Mouse (Mus musculus) adrenal gland, postnatal 14 days (tissue): Measurements from ENCODE around the gene 2310022A10Rik. TPM values are rescaled to one million over a fixed set of nuclear protein-coding genes. Genes with fewer than 3 reads are reported as not detected.

Experiments
- DNase-seq: peaks from one replicate; pipeline ENCODE4 v3.0.0; 2021; ENCODE audit warnings: mixed read lengths
- long read RNA-seq, 2 experiments: library from polyadenylated mRNA; stranded (forward); transcript quantifications; one replicate each; pipeline ENCODE4 v2.0.0; 2021
- total RNA-seq: library from RNA; stranded (reverse); gene quantifications from 2 replicates; pipeline ENCODE4 v1.2.3, GENCODE M21; 2021

2310022A10Rik gene
- total RNA-seq: 13.6 and 14.4 TPM in 2 replicates
- long read RNA-seq, experiment 1, transcript 2310022A10Rik-201 (10 exons, 2,701 nt): major isoform, 9 of 23 reads
- long read RNA-seq, experiment 1, partial matches to known transcripts: 11 of 23 reads
- long read RNA-seq, experiment 1, other reads (novel, unspliced or antisense): 2 of 23 reads
- long read RNA-seq, experiment 2, transcript 2310022A10Rik-201 (10 exons, 2,701 nt): major isoform, 14 of 18 reads
- long read RNA-seq, experiment 2, partial matches to known transcripts: 2 of 18 reads
- long read RNA-seq, experiment 2, other reads (novel, unspliced or antisense): 2 of 18 reads

DNA sequence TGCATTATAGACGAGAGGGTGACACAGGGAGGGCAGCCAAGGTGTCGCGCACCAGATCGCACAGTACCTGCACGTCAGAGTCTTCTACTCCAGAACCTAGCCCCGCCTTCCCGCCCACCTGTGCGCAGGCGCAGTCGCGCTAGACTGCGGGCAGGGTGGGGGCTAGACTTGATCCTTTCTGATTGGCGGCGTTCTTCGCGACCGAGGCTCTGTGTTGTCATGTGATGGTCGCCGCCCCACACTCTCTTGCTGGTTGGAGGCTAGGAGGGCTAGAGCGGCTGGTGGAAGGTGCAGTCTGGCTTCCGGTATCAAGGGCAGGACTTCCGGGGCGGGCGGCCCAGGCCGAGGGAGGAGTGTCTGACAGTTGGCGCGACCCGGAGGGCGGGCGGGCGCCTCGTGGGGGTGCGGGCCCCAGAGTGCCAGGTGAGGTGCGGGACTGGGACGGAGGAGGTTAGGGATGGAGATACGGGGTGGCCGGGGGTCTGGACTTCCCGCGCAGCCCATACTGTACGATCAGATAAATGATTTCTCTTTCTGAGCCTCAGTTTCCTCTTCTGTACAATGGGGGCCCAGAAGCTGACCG is at the start of gene 2310022A10Rik, which contains the start of gene Pld3:
2310022A10Rik (plus strand) TSS at position 303 of the 583 bp plus-strand sequence.
Pld3 (minus strand) TSS at position 288 of the 583 bp plus-strand sequence.
- peak; percentile 98 for DNase-seq

- no peak for DNase-seq
Observed at GRCm38 (mm10) chr7:27506765-27507370, 46.2 kb upstream of the 2310022A10Rik start.

GRCm38 (mm10) chr7:27507711-27508647 is 45.1 kb upstream of the 2310022A10Rik start:
- DNase-seq: peak; percentile 100

DNA sequence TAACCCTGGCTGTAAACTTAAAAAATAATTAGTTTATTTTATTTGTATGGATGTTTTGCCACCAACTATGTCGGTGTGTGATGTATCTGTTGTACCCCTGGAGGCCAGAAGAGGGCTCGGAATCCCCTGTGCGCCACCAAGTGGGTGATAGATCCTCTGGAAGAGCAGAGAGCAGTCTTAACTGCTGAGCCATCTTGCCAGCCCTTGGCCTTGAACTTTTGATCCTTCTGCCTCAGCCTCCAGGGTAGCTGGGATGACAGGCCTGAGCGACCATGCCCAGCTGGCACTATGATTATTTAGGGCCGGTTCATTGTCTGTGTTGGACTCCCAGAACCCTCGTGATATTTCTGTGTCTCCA is 44.4 kb upstream of the 2310022A10Rik start:
- DNase-seq: peak; percentile 84

GRCm38 (mm10) chr7:27510809-27511208 is 42.2 kb upstream of the 2310022A10Rik start:
- no peak for DNase-seq

DNA sequence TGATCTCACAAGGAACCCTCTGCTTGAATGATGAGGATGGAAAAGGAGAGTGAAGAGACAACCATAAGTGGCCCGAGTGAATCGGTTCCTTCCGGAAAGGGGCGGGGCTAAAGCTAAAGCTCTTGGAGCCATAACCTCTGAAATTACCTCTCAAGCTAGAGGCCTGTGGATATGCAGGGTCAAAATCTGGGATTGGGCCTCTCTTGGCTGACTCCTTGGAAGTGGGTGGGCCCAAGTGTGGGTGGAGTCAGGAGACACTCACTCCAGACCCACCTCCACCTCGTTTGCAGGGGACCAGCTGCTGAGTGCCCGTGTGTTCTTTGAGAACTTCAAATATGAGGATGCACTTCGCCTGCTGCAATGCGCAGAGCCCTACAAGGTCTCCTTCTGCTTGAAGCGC is 38.1 kb upstream of the 2310022A10Rik start:
- no peak for DNase-seq

- DNase-seq: no peak
Observed at GRCm38 (mm10) chr7:27518314-27518713, 34.7 kb upstream of the 2310022A10Rik start.

DNA sequence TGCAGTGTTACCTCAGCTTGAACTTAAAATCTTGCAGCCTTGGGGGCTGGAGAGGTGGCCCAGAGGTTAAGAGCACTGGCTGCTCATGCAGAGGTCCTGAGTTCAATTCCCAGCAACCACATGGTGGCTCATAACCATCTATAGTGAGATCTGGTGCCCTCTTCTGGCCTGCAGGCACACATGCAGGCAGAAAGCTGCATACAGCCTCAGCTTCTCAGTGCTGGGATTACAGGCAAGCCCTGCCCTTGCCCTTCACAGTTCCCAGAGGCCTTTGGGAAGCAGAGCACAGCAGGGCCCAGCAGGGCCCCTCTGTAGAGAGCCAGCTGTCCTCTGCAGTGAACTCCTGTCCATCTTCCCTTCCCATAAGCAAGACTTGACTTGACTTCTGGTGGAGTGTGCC is 32.9 kb upstream of the 2310022A10Rik start:
- no peak for DNase-seq

GRCm38 (mm10) chr7:27520599-27520998 is 32.4 kb upstream of the 2310022A10Rik start:
- no peak for DNase-seq

DNA sequence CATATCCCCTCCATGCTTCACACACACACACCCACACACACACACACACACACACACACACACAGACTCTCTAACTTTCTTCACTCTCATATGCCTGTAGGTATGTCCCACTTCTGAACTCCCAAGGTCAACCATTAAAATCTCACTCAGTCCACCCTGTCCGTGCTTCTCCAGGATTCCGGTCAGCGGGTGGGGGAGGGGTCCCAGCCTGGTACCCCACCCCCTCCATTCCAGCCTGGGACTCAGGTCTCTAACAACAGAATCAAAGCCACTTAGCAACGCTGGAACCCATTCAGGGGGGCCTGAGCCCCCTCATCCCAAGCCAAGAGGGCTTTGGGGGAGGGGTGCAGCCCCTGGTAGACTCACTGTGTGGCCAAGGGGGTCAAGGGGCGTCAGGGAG is 30.1 kb upstream of the 2310022A10Rik start, which contains the start of gene Hipk4:
Hipk4 (plus strand) TSS at position 301 of the 400 bp plus-strand sequence.
- DNase-seq: no peak

- no peak for DNase-seq
Observed at GRCm38 (mm10) chr7:27523805-27524204, 29.2 kb upstream of the 2310022A10Rik start.

- DNase-seq: peak; percentile 85
Observed at GRCm38 (mm10) chr7:27526039-27526827, 26.8 kb upstream of the 2310022A10Rik start.

- no peak for DNase-seq
Observed at GRCm38 (mm10) chr7:27529070-27529469, 24.0 kb upstream of the 2310022A10Rik start.

DNA sequence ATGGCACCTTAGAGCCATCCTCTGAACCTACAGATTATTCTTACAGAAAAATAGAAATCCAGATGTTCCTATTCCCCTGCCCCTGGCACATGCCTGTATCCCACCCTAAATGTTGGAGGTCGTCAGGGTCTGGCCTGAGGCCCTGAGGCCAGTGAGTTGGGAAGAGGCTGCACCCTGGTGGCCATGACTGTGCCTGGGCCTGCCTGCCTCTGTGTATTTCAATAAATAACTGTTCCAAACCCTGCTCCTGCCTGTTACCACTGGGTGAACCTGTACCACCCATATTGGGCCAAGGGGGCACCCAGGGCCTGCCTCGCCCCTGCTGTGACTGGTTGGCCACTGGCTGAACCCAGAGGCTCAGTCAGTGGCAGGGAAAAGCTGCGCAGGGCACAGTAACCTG is 22.1 kb upstream of the 2310022A10Rik start:
- DNase-seq: no peak

- no peak for DNase-seq
Observed at GRCm38 (mm10) chr7:27531707-27532106, 21.3 kb upstream of the 2310022A10Rik start.

GRCm38 (mm10) chr7:27532480-27533050 is 20.5 kb upstream of the 2310022A10Rik start:
- no peak for DNase-seq

- DNase-seq: no peak
Observed at GRCm38 (mm10) chr7:27535386-27535785, 17.6 kb upstream of the 2310022A10Rik start.

DNA sequence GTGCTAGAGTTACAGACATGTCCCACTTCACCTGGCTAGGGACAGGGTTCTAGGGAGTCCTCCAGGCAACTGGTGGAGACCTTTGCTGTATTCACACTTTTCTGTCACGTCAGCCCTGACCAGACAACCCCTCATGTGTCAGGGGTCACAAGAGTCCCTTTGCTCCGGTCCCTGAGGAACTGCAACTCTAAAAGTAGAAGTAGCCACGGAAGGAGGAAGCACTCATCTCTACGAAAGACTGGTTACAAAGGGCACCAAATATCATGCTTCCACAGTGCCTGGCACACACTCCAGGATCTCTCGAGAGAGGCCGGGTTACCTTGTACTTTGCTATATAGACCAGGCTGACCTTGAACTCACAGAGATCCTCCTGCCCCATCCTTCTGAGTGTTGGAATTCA is 16.4 kb upstream of the 2310022A10Rik start:
- no peak for DNase-seq

- no peak for DNase-seq
Observed at GRCm38 (mm10) chr7:27537998-27538397, 15.0 kb upstream of the 2310022A10Rik start.

DNA sequence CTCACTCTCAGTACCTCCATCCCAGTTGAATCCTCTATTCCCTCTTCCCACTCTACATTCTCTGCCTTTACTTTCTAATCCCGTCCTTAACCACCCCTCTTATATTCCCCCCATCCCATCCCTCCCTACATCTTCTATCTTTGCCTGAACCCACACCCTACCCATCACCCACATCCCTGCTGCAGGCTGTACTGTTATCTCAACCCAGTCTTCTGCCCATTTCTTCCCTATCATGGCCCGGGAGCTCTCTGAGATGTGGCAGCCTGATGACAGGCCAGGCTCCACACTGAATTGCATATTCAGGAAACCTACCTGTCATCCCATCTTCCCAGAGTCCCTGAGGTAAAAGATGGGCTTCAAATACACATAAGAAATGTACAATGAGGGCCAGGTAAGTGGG is 14.2 kb upstream of the 2310022A10Rik start:
- DNase-seq: no peak

DNA sequence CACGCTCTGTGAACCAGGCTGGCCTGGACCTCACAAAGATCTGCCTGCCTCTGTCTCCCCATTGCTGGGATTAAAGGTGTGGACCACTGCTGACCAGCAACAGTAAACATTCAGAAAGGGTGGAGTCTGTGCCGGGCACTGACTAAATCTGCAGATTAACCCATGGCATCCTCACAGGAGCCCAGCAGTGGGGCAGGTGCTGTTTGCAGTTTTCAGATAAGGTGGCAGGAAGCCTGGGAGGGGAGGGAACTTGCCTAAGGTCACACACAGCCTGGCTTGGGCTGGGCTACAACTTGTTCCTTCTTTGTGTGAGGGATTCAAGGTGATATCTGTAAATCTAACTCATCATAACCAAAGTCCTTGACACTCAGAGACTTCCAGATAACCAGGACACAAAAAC is 12.5 kb upstream of the 2310022A10Rik start:
- DNase-seq: peak; percentile 32
